Comparison of ENCODE assay signal across 1 mouse cellular context in genomic region chr8:84966603-84967002, GRCm38 (mm10).
TF ChIP-seq lines count a peak whose summit lies in the region.

No protein-coding gene starts in this region.

TF ChIP-seq in MEL, 35 proteins besides CTCF, POLR2A, EP300 and RAD21 (continued from another document):
- TF ChIP-seq UBTF (IDR thresholded peaks at IDR 0.05; ENCODE audit: borderline replicate concordance, insufficient read depth, low read depth, low read length): no peak
- TF ChIP-seq ZMIZ1 (IDR thresholded peaks at IDR 0.05; ENCODE audit: low read depth, low read length): peak; percentile 49; the same call in 1 of the 2 replicates
- no peak; the same call in 1 of the 2 replicates for TF ChIP-seq ZC3H11A (IDR thresholded peaks at IDR 0.05; ENCODE audit: low read depth, low read length)
- TF ChIP-seq TAL1 (IDR thresholded peaks at IDR 0.05; ENCODE audit: low read length): peak; percentile 80
- TF ChIP-seq HCFC1 (IDR thresholded peaks at IDR 0.05; ENCODE audit: low read depth, low read length): no peak
- TF ChIP-seq TCF12 (IDR thresholded peaks at IDR 0.05; ENCODE audit: low read depth, low read length): peak; percentile 83
- no peak for TF ChIP-seq KAT2A (conservative IDR thresholded peaks at IDR 0.05; ENCODE audit: low read depth, low read length)
- no peak for TF ChIP-seq TBP (IDR thresholded peaks at IDR 0.05; ENCODE audit: low read depth, low read length)
- no peak for TF ChIP-seq E2F4 (IDR thresholded peaks at IDR 0.05; ENCODE audit: borderline replicate concordance, low read depth, low read length)
- no peak for TF ChIP-seq SMC3 (IDR thresholded peaks at IDR 0.05; ENCODE audit: low read depth, low read length)
- TF ChIP-seq MAX (IDR thresholded peaks at IDR 0.05; ENCODE audit: low read length): peak; percentile 28; the same call in 1 of the 2 replicates
- TF ChIP-seq MYC (IDR thresholded peaks at IDR 0.05; ENCODE audit: low read depth, low read length): 0 out of 2 replicates have a peak, but pooled peaks have one; percentile 21
- no peak for TF ChIP-seq ZNF384 (IDR thresholded peaks at IDR 0.05; ENCODE audit: low read depth, low read length)
- TF ChIP-seq CHD2 (IDR thresholded peaks at IDR 0.05; ENCODE audit: low read length): peak; percentile 42; the same call in 1 of the 2 replicates
- no peak for TF ChIP-seq POLR2AphosphoS2 (IDR thresholded peaks at IDR 0.05; ENCODE audit: low read length)
- peak; percentile 68 for TF ChIP-seq ELF1 (IDR thresholded peaks at IDR 0.05; ENCODE audit: low read depth, low read length)
